Mouse (Mus musculus): ENCODE measurements around the gene Chst3. TPM values are rescaled to one million over a fixed set of nuclear protein-coding genes. Genes with fewer than 3 reads are reported as not detected.

Chst3 gene
- total and polyA plus RNA-seq, 3 experiments: 4.4 to 12.2 (median 7.5) TPM

GRCm38 (mm10) chr10:60196971-60197370 lies 22.1 kb downstream of the Chst3 start:
- Histone ChIP-seq H3K9me3 (replicated peaks; ENCODE audit: low read length) (peaks cover 6% of the 10 kb centered on the region), H3K4me3 (replicated peaks in 1 of 3; ENCODE audit: low read depth in 2 of 3, low read length in 2 of 3, poor library complexity in 1 of 3) (no peak overlapping the region), H3K79me2 (replicated peaks; ENCODE audit: control insufficient read depth, extremely low read depth, insufficient read depth, poor library complexity, severe bottlenecking) (no peaks in the 10 kb centered on the region), H3K27me3 (replicated peaks) (no peaks in the 10 kb centered on the region), H3K4me2 (ENCODE audit: insufficient read depth, low read depth, poor library complexity, severe bottlenecking) (no peak overlapping the region), H3K9ac (ENCODE audit: insufficient read depth, low read depth) (no peak overlapping the region), H3K36me3 (replicated peaks in 1 of 2; ENCODE audit: control insufficient read depth in 1 of 2, insufficient read depth in 1 of 2, low read length in 1 of 2) (peaks cover 0 to 61% of the 10 kb centered on the region in 2 experiments), H3K27ac (ENCODE audit: insufficient read depth, low read depth) (no peak overlapping the region), H3K4me1 (ENCODE audit: control insufficient read depth in 1 of 2, insufficient read depth in 2 of 2) (peaks cover 16 to 62% of the 10 kb centered on the region in 2 experiments)
- no peak for TF ChIP-seq MEF2A (IDR thresholded peaks at IDR 0.05; ENCODE audit: borderline replicate concordance, low read depth, low read length)
- no peak for DNase-seq (ENCODE audit: extremely low read depth)
- dilution Hi-C loops (cut with MboI; ENCODE audit: extremely low pct_ligation_motif_present, extremely low pct_unique_long_range_greater_than_20kb, low sequenced_read_pairs) (no loop called here), in situ Hi-C loops (cut with MboI; ENCODE audit: low pct_ligation_motif_present, low pct_unique_long_range_greater_than_20kb, low sequenced_read_pairs) (no loop called here)

GRCm38 (mm10) chr10:60195087-60195486 lies 24.0 kb downstream of the Chst3 start:
- Histone ChIP-seq H3K9ac (ENCODE audit: insufficient read depth, low read depth) (no peak overlapping the region), H3K27me3 (replicated peaks) (no peaks in the 10 kb centered on the region), H3K27ac (ENCODE audit: insufficient read depth, low read depth) (peak overlapping the region; percentile 78; the same call in 1 of the 2 replicates), H3K4me3 (replicated peaks in 1 of 3; ENCODE audit: low read depth in 2 of 3, low read length in 2 of 3, poor library complexity in 1 of 3) (no peak overlapping the region), H3K9me3 (replicated peaks; ENCODE audit: low read length) (peaks cover 6% of the 10 kb centered on the region), H3K4me1 (ENCODE audit: control insufficient read depth in 1 of 2, insufficient read depth in 2 of 2) (peaks cover 20 to 81% of the 10 kb centered on the region in 2 experiments), H3K79me2 (replicated peaks; ENCODE audit: control insufficient read depth, extremely low read depth, insufficient read depth, poor library complexity, severe bottlenecking) (no peaks in the 10 kb centered on the region), H3K36me3 (replicated peaks in 1 of 2; ENCODE audit: control insufficient read depth in 1 of 2, insufficient read depth in 1 of 2, low read length in 1 of 2) (peaks cover 0 to 55% of the 10 kb centered on the region in 2 experiments), H3K4me2 (ENCODE audit: insufficient read depth, low read depth, poor library complexity, severe bottlenecking) (no peak overlapping the region)
- TF ChIP-seq KAT2A (IDR thresholded peaks at IDR 0.05; ENCODE audit: insufficient replicate concordance, low read length) (no peak), BHLHE40 (IDR thresholded peaks at IDR 0.05; ENCODE audit: low read depth, low read length) (no peak), MYC (IDR thresholded peaks at IDR 0.05; ENCODE audit: low read depth, low read length) (no peak), ELF1 (IDR thresholded peaks at IDR 0.05; ENCODE audit: low read depth, low read length) (no peak), ZC3H11A (IDR thresholded peaks at IDR 0.05; ENCODE audit: low read depth, low read length) (no peak), PAX5 (IDR thresholded peaks at IDR 0.05; ENCODE audit: low read length) (no peak), RCOR1 (conservative IDR thresholded peaks at IDR 0.05; ENCODE audit: low read depth, low read length) (no peak), JUN (IDR thresholded peaks at IDR 0.05; ENCODE audit: insufficient read depth, low read depth, low read length) (no peak), HCFC1 (IDR thresholded peaks at IDR 0.05; ENCODE audit: low read depth, low read length) (no peak), JUND (conservative IDR thresholded peaks at IDR 0.05; ENCODE audit: low read depth, low read length) (no peak), TCF12 (IDR thresholded peaks at IDR 0.05; ENCODE audit: low read depth, low read length) (no peak), CHD1 (IDR thresholded peaks at IDR 0.05; ENCODE audit: low read depth, low read length) (no peak), MAZ (IDR thresholded peaks at IDR 0.05; ENCODE audit: low read depth, low read length) (no peak), E2F4 (IDR thresholded peaks at IDR 0.05; ENCODE audit: insufficient replicate concordance, low read depth, low read length) (no peak), IRF4 (IDR thresholded peaks at IDR 0.05; ENCODE audit: low read depth, low read length) (no peak), ZNF384 (IDR thresholded peaks at IDR 0.05; ENCODE audit: low read depth, low read length) (no peak), ZKSCAN1 (IDR thresholded peaks at IDR 0.05; ENCODE audit: borderline replicate concordance, low read depth, low read length) (no peak), NRF1 (IDR thresholded peaks at IDR 0.05; ENCODE audit: low read depth, low read length) (no peak), UBTF (IDR thresholded peaks at IDR 0.05; ENCODE audit: low read depth, low read length) (no peak), SMC3 (IDR thresholded peaks at IDR 0.05; ENCODE audit: low read depth, low read length) (peak; percentile 19; the same call in 1 of the 2 replicates), USF2 (conservative IDR thresholded peaks at IDR 0.05; ENCODE audit: low read depth, low read length) (no peak), CHD2 (IDR thresholded peaks at IDR 0.05; ENCODE audit: low read length) (no peak), CTCF (conservative IDR thresholded peaks at IDR 0.05 in 1 of 2, IDR thresholded peaks at IDR 0.05 in 1 of 2; ENCODE audit: low read depth in 2 of 2, low read length in 2 of 2) (peak in 1 of 2 experiments; percentile 18; a peak in 1 of 4 replicates), MXI1 (IDR thresholded peaks at IDR 0.05; ENCODE audit: low read depth, low read length) (no peak), MAFK (IDR thresholded peaks at IDR 0.05; ENCODE audit: insufficient replicate concordance, low read length) (0 out of 2 replicates have a peak, but pooled peaks have one; percentile 12)
- no peak for DNase-seq (ENCODE audit: extremely low read depth)
- in situ Hi-C loops (cut with MboI; ENCODE audit: low pct_ligation_motif_present, low pct_unique_long_range_greater_than_20kb, low sequenced_read_pairs) (no loop called here), dilution Hi-C loops (cut with MboI; ENCODE audit: extremely low pct_ligation_motif_present, extremely low pct_unique_long_range_greater_than_20kb, low sequenced_read_pairs) (no loop called here)
